Mouse (Mus musculus): ENCODE measurements around the gene Prpf40b. TPM values are rescaled to one million over a fixed set of nuclear protein-coding genes. Genes with fewer than 3 reads are reported as not detected.
A peak's percentile ranks its signal among the peaks of the same experiment; 100 is the strongest.

The Prpf40b gene
- polyA plus RNA-seq, 1 experiment from 2014 or later = 42.0 TPM

- Histone ChIP-seq H3K27ac (replicated peaks; ENCODE audit: low read depth, low read length) (no peak overlapping the region), H3K4me1 (ENCODE audit: control insufficient read depth, insufficient read depth, low read length) (peaks cover 26% of the 10 kb centered on the region), H3K9ac (replicated peaks; ENCODE audit: low read length) (no peak overlapping the region), H3K27me3 (ENCODE audit: control insufficient read depth, insufficient read depth, low read length) (no peaks in the 10 kb centered on the region), H3K4me2 (ENCODE audit: low read depth, low read length) (no peak overlapping the region), H3K9me3 (replicated peaks; ENCODE audit: control insufficient read depth, low read length) (no peaks in the 10 kb centered on the region), H3K36me3 (replicated peaks; ENCODE audit: control insufficient read depth, insufficient read depth, low read depth, low read length) (no peaks in the 10 kb centered on the region), H3K4me3 (ENCODE audit: low read depth, low read length) (no peak overlapping the region)
- no peak for ATAC-seq (replicated peaks; ENCODE audit: insufficient number of reproducible peaks, low FRiP score, low TSS enrichment, low read depth)
- no peak for DNase-seq (ENCODE audit: low spot score)
- WGBS = 75% methylated on average over 8 of the region's 8 CpGs
Observed at GRCm38 (mm10) chr15:99335801-99336320, 41.0 kb downstream of the Prpf40b start.

- 83% methylated on average over 2 of the region's 2 CpGs for WGBS
- H3K4me2 ChIP-seq (ENCODE audit: low read depth, low read length) = no peak overlapping the region
- no peak overlapping the region for H3K27ac ChIP-seq (replicated peaks; ENCODE audit: low read depth, low read length)
Observed at GRCm38 (mm10) chr15:99338916-99339315, 44.0 kb downstream of the Prpf40b start.

GRCm38 (mm10) chr15:99339669-99340068 lies 44.8 kb downstream of the Prpf40b start:
- Histone ChIP-seq H3K9ac (replicated peaks; ENCODE audit: low read length) (no peak overlapping the region), H3K27ac (replicated peaks; ENCODE audit: low read depth, low read length) (no peak overlapping the region), H3K27me3 (ENCODE audit: control insufficient read depth, insufficient read depth, low read length) (no peaks in the 10 kb centered on the region), H3K36me3 (replicated peaks; ENCODE audit: control insufficient read depth, insufficient read depth, low read depth, low read length) (no peaks in the 10 kb centered on the region), H3K4me1 (ENCODE audit: control insufficient read depth, insufficient read depth, low read length) (peaks cover 8% of the 10 kb centered on the region; the same call in 1 of the 2 replicates), H3K4me3 (ENCODE audit: low read depth, low read length) (no peak overlapping the region), H3K4me2 (ENCODE audit: low read depth, low read length) (0 out of 2 replicates have a peak overlapping the region, but pooled peaks have one; percentile 5), H3K9me3 (replicated peaks; ENCODE audit: control insufficient read depth, low read length) (no peaks in the 10 kb centered on the region)
- 36% methylated on average over 6 of the region's 6 CpGs for WGBS
- ATAC-seq (replicated peaks; ENCODE audit: insufficient number of reproducible peaks, low FRiP score, low TSS enrichment, low read depth) = no peak
- no peak for DNase-seq (ENCODE audit: low spot score)

More at GRCm38 (mm10) chr15:99338916-99339315, 44.0 kb downstream of the Prpf40b start:
- H3K27me3 ChIP-seq (ENCODE audit: control insufficient read depth, insufficient read depth, low read length) = no peaks in the 10 kb centered on the region
- ATAC-seq (replicated peaks; ENCODE audit: insufficient number of reproducible peaks, low FRiP score, low TSS enrichment, low read depth) = no peak
- H3K36me3 ChIP-seq (replicated peaks; ENCODE audit: control insufficient read depth, insufficient read depth, low read depth, low read length) = no peaks in the 10 kb centered on the region
- H3K9ac ChIP-seq (replicated peaks; ENCODE audit: low read length) = no peak overlapping the region
- H3K9me3 ChIP-seq (replicated peaks; ENCODE audit: control insufficient read depth, low read length) = no peaks in the 10 kb centered on the region
- H3K4me3 ChIP-seq (ENCODE audit: low read depth, low read length) = no peak overlapping the region
- no peak for DNase-seq (ENCODE audit: low spot score)
- H3K4me1 ChIP-seq (ENCODE audit: control insufficient read depth, insufficient read depth, low read length) = peaks cover 13% of the 10 kb centered on the region; the same call in 1 of the 2 replicates

- 87% methylated on average over 3 of the region's 3 CpGs for WGBS
- peaks cover 8% of the 10 kb centered on the region; the same call in 1 of the 2 replicates for H3K4me1 ChIP-seq (ENCODE audit: control insufficient read depth, insufficient read depth, low read length)
Observed at GRCm38 (mm10) chr15:99341102-99341501, 46.2 kb downstream of the Prpf40b start.

GRCm38 (mm10) chr15:99342194-99342981 lies 47.5 kb downstream of the Prpf40b start:
- WGBS = 59% methylated on average over 9 of the region's 9 CpGs
- Histone ChIP-seq H3K36me3 (replicated peaks; ENCODE audit: control insufficient read depth, insufficient read depth, low read depth, low read length) (no peaks in the 10 kb centered on the region), H3K9me3 (replicated peaks; ENCODE audit: control insufficient read depth, low read length) (no peaks in the 10 kb centered on the region), H3K4me1 (ENCODE audit: control insufficient read depth, insufficient read depth, low read length) (peaks cover 8% of the 10 kb centered on the region; the same call in 1 of the 2 replicates), H3K9ac (replicated peaks; ENCODE audit: low read length) (no peak overlapping the region), H3K27ac (replicated peaks; ENCODE audit: low read depth, low read length) (no peak overlapping the region), H3K27me3 (ENCODE audit: control insufficient read depth, insufficient read depth, low read length) (no peaks in the 10 kb centered on the region), H3K4me2 (ENCODE audit: low read depth, low read length) (no peak overlapping the region), H3K4me3 (ENCODE audit: low read depth, low read length) (no peak overlapping the region)
- no peak for ATAC-seq (replicated peaks; ENCODE audit: insufficient number of reproducible peaks, low FRiP score, low TSS enrichment, low read depth)
- no peak for DNase-seq (ENCODE audit: low spot score)

More at GRCm38 (mm10) chr15:99341102-99341501, 46.2 kb downstream of the Prpf40b start:
- Histone ChIP-seq H3K4me3 (ENCODE audit: low read depth, low read length) (no peak overlapping the region), H3K4me2 (ENCODE audit: low read depth, low read length) (no peak overlapping the region), H3K9ac (replicated peaks; ENCODE audit: low read length) (no peak overlapping the region), H3K9me3 (replicated peaks; ENCODE audit: control insufficient read depth, low read length) (no peaks in the 10 kb centered on the region), H3K36me3 (replicated peaks; ENCODE audit: control insufficient read depth, insufficient read depth, low read depth, low read length) (no peaks in the 10 kb centered on the region), H3K27me3 (ENCODE audit: control insufficient read depth, insufficient read depth, low read length) (no peaks in the 10 kb centered on the region), H3K27ac (replicated peaks; ENCODE audit: low read depth, low read length) (no peak overlapping the region)
- no peak for DNase-seq (ENCODE audit: low spot score)
- ATAC-seq (replicated peaks; ENCODE audit: insufficient number of reproducible peaks, low FRiP score, low TSS enrichment, low read depth) = no peak

GRCm38 (mm10) chr15:99343414-99344147 lies 48.7 kb downstream of the Prpf40b start:
- peak; percentile 53; the same call in 1 of the 2 replicates for ATAC-seq (replicated peaks; ENCODE audit: insufficient number of reproducible peaks, low FRiP score, low TSS enrichment, low read depth)
- Histone ChIP-seq H3K4me2 (ENCODE audit: low read depth, low read length) (no peak overlapping the region), H3K27me3 (ENCODE audit: control insufficient read depth, insufficient read depth, low read length) (no peaks in the 10 kb centered on the region), H3K4me3 (ENCODE audit: low read depth, low read length) (no peak overlapping the region), H3K9ac (replicated peaks; ENCODE audit: low read length) (no peak overlapping the region), H3K4me1 (ENCODE audit: control insufficient read depth, insufficient read depth, low read length) (peaks cover 8% of the 10 kb centered on the region; the same call in 1 of the 2 replicates), H3K36me3 (replicated peaks; ENCODE audit: control insufficient read depth, insufficient read depth, low read depth, low read length) (no peaks in the 10 kb centered on the region), H3K9me3 (replicated peaks; ENCODE audit: control insufficient read depth, low read length) (no peaks in the 10 kb centered on the region), H3K27ac (replicated peaks; ENCODE audit: low read depth, low read length) (no peak overlapping the region; the same call in 1 of the 2 replicates)
- DNase-seq (ENCODE audit: low spot score) = peak; percentile 59
- WGBS = 28% methylated on average over 5 of the region's 5 CpGs

GRCm38 (mm10) chr15:99344148-99344870 lies 49.4 kb downstream of the Prpf40b start:
- Histone ChIP-seq H3K36me3 (replicated peaks; ENCODE audit: control insufficient read depth, insufficient read depth, low read depth, low read length) (no peaks in the 10 kb centered on the region), H3K9me3 (replicated peaks; ENCODE audit: control insufficient read depth, low read length) (no peaks in the 10 kb centered on the region), H3K4me3 (ENCODE audit: low read depth, low read length) (no peak overlapping the region), H3K4me1 (ENCODE audit: control insufficient read depth, insufficient read depth, low read length) (peaks cover 8% of the 10 kb centered on the region; the same call in 1 of the 2 replicates), H3K4me2 (ENCODE audit: low read depth, low read length) (no peak overlapping the region), H3K9ac (replicated peaks; ENCODE audit: low read length) (no peak overlapping the region), H3K27me3 (ENCODE audit: control insufficient read depth, insufficient read depth, low read length) (no peaks in the 10 kb centered on the region), H3K27ac (replicated peaks; ENCODE audit: low read depth, low read length) (0 out of 2 replicates have a peak overlapping the region, but pooled peaks have one; percentile 41)
- DNase-seq (ENCODE audit: low spot score) (no peak), ATAC-seq (replicated peaks; ENCODE audit: insufficient number of reproducible peaks, low FRiP score, low TSS enrichment, low read depth) (no peak)
- 55% methylated on average over 8 of the region's 8 CpGs for WGBS

All from embryonic facial prominence, embryonic 11.5 days (tissue).